In the genomic region with DNA sequence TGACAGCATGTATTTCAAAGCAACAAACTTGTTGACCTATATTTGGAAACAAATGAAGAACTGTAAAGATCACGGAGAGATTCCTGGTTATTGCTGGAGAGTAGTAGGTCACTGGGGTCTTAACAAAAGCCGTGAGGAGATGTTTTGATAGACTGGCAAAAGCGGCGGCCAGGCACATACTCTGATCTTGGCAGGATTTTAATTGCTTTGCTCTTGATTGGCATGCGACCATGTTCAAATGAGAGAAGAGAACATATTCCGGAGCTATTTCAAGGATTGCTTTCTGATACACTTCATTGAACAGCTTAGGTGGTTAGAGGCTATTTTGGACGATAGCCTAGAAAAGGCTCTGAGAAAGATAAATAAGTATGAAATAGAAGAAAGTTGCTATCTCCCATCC, we compare ENCODE assay signal across 21 mouse cellular contexts.
DNase-seq lines count a peak whose midpoint lies in the region; ATAC-seq and TF ChIP-seq lines count a peak whose summit lies in the region.
"Had no signal": no experiment of that assay in that cellular context is flagged by ENCODE, and none has a peak within 500 bp of the region (broad histone marks: within the 10 kb centered on the region; RNA-seq: fewer than 3 reads in every experiment).

No protein-coding gene starts in this region.

- no peaks in the 10 kb centered on the region for H3K9me3 ChIP-seq in hindbrain, embryonic 13.5 days
- no peaks in the 10 kb centered on the region for H3K9me3 ChIP-seq in hindbrain, embryonic 12.5 days (replicated peaks)
- no peaks in the 10 kb centered on the region for H3K9me3 ChIP-seq in midbrain, postnatal 0 days (ENCODE audit: low read length)
- H3K9me3 ChIP-seq in midbrain, embryonic 11.5 days (ENCODE audit: control insufficient read depth, low read length): no peaks in the 10 kb centered on the region
- H3K9me3 ChIP-seq: embryonic facial prominence, embryonic 13.5 days; heart, embryonic 12.5 days; limb, embryonic 10.5 days; midbrain, embryonic 15.5 days; neural tube, embryonic 15.5 days had no signal

- DNase-seq in cerebellum, postnatal 14 days: peak; percentile 45 to 72
- DNase-seq in cerebellum, adult 8-10 months: no peak
- peak; percentile 40 for DNase-seq in midbrain, postnatal 0 days (ENCODE audit: low spot score)
- DNase-seq in midbrain, embryonic 11.5 days (ENCODE audit: low spot score, missing footprints): no peak
- DNase-seq in embryo, embryonic 10 days (ENCODE audit: low spot score): no peak
- DNase-seq: adrenal gland, postnatal 36 days; heart, postnatal 14 days; kidney, adult 18-20 months; kidney, postnatal 10 days; liver, postnatal 0 days; lung, postnatal 10 days; right cerebral cortex, postnatal 4 days; thymus, adult 2 months had no signal

- no peaks in the 10 kb centered on the region for H3K36me3 ChIP-seq in hindbrain, embryonic 13.5 days
- no peaks in the 10 kb centered on the region for H3K36me3 ChIP-seq in hindbrain, embryonic 12.5 days
- no peaks in the 10 kb centered on the region for H3K36me3 ChIP-seq in midbrain, postnatal 0 days (ENCODE audit: insufficient read depth, low read length)
- no peaks in the 10 kb centered on the region for H3K36me3 ChIP-seq in midbrain, embryonic 11.5 days (ENCODE audit: control insufficient read depth, insufficient read depth, low read length)
- H3K36me3 ChIP-seq: embryonic facial prominence, embryonic 13.5 days; heart, embryonic 12.5 days; limb, embryonic 10.5 days; midbrain, embryonic 15.5 days; neural tube, embryonic 15.5 days had no signal

- ATAC-seq in hindbrain, embryonic 13.5 days (ENCODE audit: low FRiP score): no peak
- no peak for ATAC-seq in hindbrain, embryonic 12.5 days (ENCODE audit: low FRiP score)
- no peak for ATAC-seq in midbrain, postnatal 0 days (ENCODE audit: low FRiP score)
- ATAC-seq in midbrain, embryonic 11.5 days (ENCODE audit: low FRiP score): no peak
- ATAC-seq: liver, postnatal 0 days; midbrain, embryonic 15.5 days had no signal

- H3K4me2 ChIP-seq in hindbrain, embryonic 13.5 days: no peak overlapping the region
- H3K4me2 ChIP-seq in hindbrain, embryonic 12.5 days (replicated peaks): no peak overlapping the region
- H3K4me2 ChIP-seq in midbrain, postnatal 0 days (ENCODE audit: low read depth, low read length, poor library complexity, severe bottlenecking): no peak overlapping the region
- no peak overlapping the region for H3K4me2 ChIP-seq in midbrain, embryonic 11.5 days
- H3K4me2 ChIP-seq: embryonic facial prominence, embryonic 13.5 days; heart, embryonic 12.5 days; midbrain, embryonic 15.5 days; neural tube, embryonic 15.5 days had no signal

- no peaks in the 10 kb centered on the region for H3K4me1 ChIP-seq in hindbrain, embryonic 13.5 days (replicated peaks)
- no peaks in the 10 kb centered on the region for H3K4me1 ChIP-seq in hindbrain, embryonic 12.5 days
- no peaks in the 10 kb centered on the region for H3K4me1 ChIP-seq in midbrain, postnatal 0 days (ENCODE audit: insufficient read depth, low read length)
- no peaks in the 10 kb centered on the region for H3K4me1 ChIP-seq in midbrain, embryonic 11.5 days (ENCODE audit: control insufficient read depth, insufficient read depth, low read length)
- H3K4me1 ChIP-seq: embryonic facial prominence, embryonic 13.5 days; heart, embryonic 12.5 days; limb, embryonic 10.5 days; midbrain, embryonic 15.5 days had no signal

- H3K4me3 ChIP-seq in hindbrain, embryonic 13.5 days: no peak overlapping the region
- H3K4me3 ChIP-seq in hindbrain, embryonic 12.5 days: no peak overlapping the region
- no peak overlapping the region for H3K4me3 ChIP-seq in midbrain, postnatal 0 days (ENCODE audit: low read depth, low read length)
- H3K4me3 ChIP-seq in midbrain, embryonic 11.5 days (ENCODE audit: low read depth, low read length): no peak overlapping the region
- H3K4me3 ChIP-seq: embryonic facial prominence, embryonic 13.5 days; heart, embryonic 12.5 days; limb, embryonic 10.5 days; midbrain, embryonic 15.5 days; neural tube, embryonic 15.5 days had no signal

- 71% methylated on average over 7 of the region's 7 CpGs for WGBS in hindbrain, embryonic 13.5 days
- 76% methylated on average over 7 of the region's 7 CpGs for WGBS in hindbrain, embryonic 12.5 days
- WGBS in midbrain, postnatal 0 days: 62% methylated on average over 7 of the region's 7 CpGs
- WGBS in midbrain, embryonic 11.5 days: 84% methylated on average over 7 of the region's 7 CpGs

- H3K27ac ChIP-seq in hindbrain, embryonic 13.5 days: 0 out of 2 replicates have a peak overlapping the region, but pooled peaks have one; percentile 5
- H3K27ac ChIP-seq in hindbrain, embryonic 12.5 days: no peak overlapping the region
- no peak overlapping the region for H3K27ac ChIP-seq in midbrain, postnatal 0 days (ENCODE audit: low read depth, low read length)
- H3K27ac ChIP-seq in midbrain, embryonic 11.5 days (ENCODE audit: low read depth, low read length): no peak overlapping the region
- H3K27ac ChIP-seq: embryonic facial prominence, embryonic 13.5 days; limb, embryonic 10.5 days; midbrain, embryonic 15.5 days; neural tube, embryonic 15.5 days had no signal

- TF ChIP-seq CTCF in midbrain, postnatal 0 days (IDR thresholded peaks at IDR 0.05): no peak

- no peak overlapping the region for H3K9ac ChIP-seq in hindbrain, embryonic 13.5 days
- H3K9ac ChIP-seq in hindbrain, embryonic 12.5 days: no peak overlapping the region
- no peak overlapping the region for H3K9ac ChIP-seq in midbrain, postnatal 0 days (replicated peaks; ENCODE audit: low read length, poor library complexity, severe bottlenecking)
- H3K9ac ChIP-seq in midbrain, embryonic 11.5 days (ENCODE audit: low read length): no peak overlapping the region
- H3K9ac ChIP-seq: embryonic facial prominence, embryonic 13.5 days; heart, embryonic 12.5 days; liver, postnatal 0 days; midbrain, embryonic 15.5 days; neural tube, embryonic 15.5 days had no signal

- H3K27me3 ChIP-seq in hindbrain, embryonic 13.5 days: no peaks in the 10 kb centered on the region
- no peaks in the 10 kb centered on the region for H3K27me3 ChIP-seq in hindbrain, embryonic 12.5 days
- H3K27me3 ChIP-seq in midbrain, postnatal 0 days (ENCODE audit: insufficient read depth, low read length): no peaks in the 10 kb centered on the region
- H3K27me3 ChIP-seq in midbrain, embryonic 11.5 days (ENCODE audit: control insufficient read depth, insufficient read depth, low read length): no peaks in the 10 kb centered on the region
- H3K27me3 ChIP-seq: CH12.LX; embryonic facial prominence, embryonic 13.5 days; heart, embryonic 12.5 days; midbrain, embryonic 15.5 days; neural tube, embryonic 15.5 days had no signal

Comparison
In these comparisons a context has a peak if more than half of its experiments do, and no peak if none do; other contexts are left out.
1. DNase-seq: peak in cerebellum, postnatal 14 days (2 of 2) and midbrain, postnatal 0 days (single experiment); none in cerebellum, adult 8-10 months (single experiment), midbrain, embryonic 11.5 days (single experiment) and embryo, embryonic 10 days (single experiment).